Mouse (Mus musculus) CD4-positive, CD25-positive, alpha-beta regulatory T cell, adult 2 months (primary cell): ENCODE data around the gene Olfr374.
"Not testable (repeated sequence)": the region's sequence is repeated elsewhere in the genome, so short reads cannot be mapped to it uniquely, and the experiment has no call there.

ENCODE experiments used
- DNase-seq: peaks from one replicate; pipeline ENCODE4 v3.0.0-alpha.2; 2012; ENCODE audit warnings: low read depth, low spot score

Gene Olfr374

DNA sequence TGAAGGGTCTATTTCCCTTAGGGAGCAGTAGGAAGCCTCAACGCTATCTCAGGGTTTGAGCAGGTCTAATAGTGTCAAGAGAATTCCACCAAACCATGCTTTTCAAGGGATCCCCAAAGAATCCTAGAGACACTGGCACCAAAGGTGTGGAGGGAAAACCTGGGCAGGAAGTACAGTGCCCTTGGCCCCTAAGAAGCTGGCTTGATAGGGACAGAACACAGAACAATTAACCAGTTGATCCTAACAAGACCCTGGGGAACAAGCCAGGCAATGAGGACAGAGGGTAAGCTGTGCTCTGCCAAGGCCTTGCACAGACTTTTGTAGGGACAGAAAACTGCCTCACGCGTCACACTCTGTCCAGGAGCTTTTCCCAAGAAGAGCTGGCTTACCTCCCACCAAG lies at the start of gene Olfr374:
Gene Olfr374 (plus strand): TSS at position 301 of the 400 bp plus-strand sequence.
- DNase-seq = no peak

DNA sequence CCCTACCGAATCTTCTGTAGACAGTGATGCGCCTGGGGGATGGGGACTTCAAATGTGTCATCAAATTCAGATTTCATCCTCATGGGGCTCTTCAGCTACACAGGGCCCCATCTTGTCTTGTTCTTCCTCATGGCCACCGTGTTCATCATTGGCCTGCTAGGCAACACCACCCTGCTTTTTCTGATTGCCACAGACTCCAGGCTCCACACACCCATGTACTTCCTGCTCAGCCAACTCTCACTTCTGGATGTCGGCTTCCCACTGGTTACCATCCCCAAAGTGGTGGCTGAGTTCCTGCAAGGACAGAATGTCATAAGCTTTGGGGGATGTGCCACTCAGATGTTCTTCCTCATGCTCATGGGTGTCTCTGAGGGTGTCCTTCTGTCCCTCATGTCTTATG lies 49.2 kb upstream of the Olfr374 start:
- not testable (repeated sequence) for DNase-seq

DNA sequence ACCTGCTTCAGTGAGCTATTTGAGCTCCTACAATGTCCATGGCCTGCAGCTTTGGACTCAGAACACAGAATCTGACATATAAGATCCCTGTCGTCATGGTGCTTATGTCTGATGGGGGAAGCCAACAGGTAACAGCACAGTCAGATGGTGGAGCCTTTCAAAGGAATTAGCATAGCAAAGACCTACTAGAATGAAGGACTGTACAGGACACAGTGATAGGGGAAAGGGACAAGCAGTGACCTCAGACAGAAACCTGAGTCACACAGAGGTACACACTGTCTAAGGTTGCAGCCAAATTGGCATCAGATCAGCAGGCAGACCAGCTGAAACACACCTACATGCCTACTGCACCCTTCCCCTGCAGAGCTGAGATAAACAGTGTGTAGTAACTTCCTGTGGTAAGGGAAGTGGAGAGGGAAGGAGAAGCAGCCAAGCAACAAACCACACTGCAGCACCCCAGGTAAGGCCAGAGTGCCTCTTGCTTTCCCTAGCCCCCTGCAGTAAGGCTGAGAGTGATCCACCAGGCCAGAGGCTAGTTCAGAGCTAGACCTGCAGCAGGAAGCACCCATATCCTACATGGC lies 39.9 kb upstream of the Olfr374 start:
- DNase-seq = peak; percentile 27

DNA sequence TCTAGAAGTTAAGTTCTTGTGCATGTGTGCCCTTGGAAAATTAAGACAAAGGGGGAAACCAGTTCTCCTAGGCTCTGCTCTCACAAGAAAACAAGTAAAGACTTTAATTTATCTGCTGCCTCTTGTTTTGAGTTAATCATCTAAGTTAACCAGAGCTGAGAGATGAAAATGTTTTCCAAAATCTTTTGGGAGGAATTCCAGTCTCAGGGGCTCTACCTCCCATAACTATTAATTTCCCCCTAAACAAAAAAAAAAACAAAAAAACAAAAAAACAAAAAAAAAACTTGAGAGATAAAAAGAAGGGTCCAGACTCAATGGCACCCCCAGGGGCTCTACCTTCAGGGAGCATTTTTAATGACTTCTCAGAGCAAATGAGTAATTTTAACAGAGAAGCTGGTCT lies 24.0 kb upstream of the Olfr374 start, which contains the start of gene Olfr373:
Gene Olfr373 (plus strand): TSS at position 301 of the 400 bp plus-strand sequence.
- not testable (repeated sequence) for DNase-seq

DNA sequence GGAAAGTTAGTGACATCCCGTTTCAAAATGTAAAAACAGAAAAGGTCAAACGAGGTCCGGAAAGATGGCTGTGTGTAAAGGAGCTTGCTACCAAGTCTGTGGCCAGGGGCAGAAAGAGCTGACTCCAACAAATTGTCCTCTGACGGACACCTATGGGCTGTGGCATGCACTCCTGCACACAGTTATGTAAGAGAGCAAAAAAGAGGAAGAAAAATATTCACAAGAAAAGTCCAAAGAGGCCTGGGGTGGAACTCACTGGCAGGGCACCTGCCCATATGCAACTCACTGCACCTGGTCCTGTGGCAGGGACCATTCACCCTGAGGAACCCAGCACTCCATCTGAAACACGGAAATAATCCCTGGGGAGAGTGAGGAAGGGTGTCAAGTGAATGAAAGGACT lies 22.1 kb upstream of the Olfr374 start:
- DNase-seq = no peak

DNA sequence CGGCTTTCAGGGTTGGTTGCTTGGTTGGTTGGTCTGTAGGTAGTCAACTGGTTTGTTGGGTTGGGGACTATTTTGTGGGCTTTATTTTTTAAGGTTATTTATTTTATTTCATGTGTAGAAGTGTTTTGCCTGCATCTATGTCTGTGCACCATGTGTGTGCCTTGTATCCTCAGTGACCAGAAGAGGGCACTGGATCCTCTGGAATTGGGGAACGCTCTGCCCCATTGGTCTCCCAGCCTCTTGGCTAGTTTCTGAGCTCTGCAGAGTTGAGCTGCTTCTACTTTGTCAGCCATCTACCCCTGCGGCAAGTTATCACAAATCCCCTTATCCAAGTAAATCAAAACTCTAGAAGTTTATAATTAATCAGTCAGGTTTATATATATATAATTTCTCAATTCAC lies 19.2 kb upstream of the Olfr374 start:
- peak; percentile 15 for DNase-seq

DNA sequence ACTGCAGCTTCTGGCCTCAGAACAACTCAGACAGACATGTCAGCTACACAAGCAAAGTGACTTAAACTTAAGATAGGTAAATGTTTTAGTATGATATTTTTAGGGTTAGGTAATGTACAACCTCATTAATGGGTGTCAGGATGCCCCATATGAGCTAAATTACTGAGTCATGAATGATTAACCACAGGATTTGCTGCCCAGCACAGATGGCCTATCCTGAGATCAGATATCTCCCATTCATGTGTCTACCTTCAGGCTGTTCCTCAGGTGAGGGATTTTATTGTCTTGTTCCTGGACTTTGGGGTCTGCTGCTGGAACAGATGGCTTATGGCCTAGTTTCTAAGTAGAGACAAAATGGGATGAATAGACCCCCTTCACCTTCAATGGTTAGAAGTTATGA lies 10.1 kb upstream of the Olfr374 start:
- DNase-seq = not testable (repeated sequence)

DNA sequence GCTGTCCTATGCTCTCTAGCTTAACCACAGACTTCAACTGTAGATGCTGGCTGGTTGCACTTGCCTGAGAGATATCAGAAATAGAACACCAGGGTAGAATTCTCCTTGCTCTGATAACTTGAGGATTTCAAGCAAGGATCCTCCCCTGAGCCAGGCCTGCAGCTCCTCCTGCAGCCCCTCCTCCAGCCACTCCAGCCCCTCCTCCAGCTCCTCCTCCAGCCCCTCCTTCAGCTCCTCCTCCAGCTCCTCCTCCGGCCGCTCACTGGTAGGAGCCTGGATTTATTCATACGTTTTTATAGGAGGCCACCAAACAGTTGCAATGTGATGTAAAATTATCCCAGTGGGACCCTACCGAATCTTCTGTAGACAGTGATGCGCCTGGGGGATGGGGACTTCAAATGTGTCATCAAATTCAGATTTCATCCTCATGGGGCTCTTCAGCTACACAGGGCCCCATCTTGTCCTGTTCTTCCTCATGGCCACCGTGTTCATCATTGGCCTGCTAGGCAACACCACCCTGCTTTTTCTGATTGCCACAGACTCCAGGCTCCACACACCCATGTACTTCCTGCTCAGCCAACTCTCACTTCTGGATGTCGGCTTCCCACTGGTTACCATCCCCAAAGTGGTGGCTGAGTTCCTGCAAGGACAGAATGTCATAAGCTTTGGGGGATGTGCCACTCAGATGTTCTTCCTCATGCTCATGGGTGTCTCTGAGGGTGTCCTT lies 7.3 kb upstream of the Olfr374 start:
- DNase-seq = peak; percentile 11

DNA sequence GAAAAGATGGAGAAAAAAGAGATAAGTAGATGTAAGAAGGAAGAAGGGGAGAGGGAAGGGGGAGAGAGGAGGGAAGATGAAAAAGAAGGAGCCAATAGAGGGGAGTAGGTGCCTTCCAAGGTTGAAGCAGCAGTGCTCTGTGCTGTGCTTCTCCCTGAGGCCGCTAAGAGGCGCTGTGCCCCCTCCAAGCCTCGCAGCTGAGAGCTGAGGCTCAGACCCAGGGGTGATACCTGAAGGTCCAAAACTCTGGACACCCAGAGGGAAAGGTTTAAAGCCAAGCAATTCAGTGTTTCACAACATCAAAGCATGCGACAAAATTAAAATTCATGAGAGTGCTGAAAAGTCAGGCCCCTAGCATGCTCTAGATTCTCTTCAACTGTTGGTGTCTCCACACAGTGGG lies 1.7 kb upstream of the Olfr374 start:
- peak; percentile 48 for DNase-seq

DNA sequence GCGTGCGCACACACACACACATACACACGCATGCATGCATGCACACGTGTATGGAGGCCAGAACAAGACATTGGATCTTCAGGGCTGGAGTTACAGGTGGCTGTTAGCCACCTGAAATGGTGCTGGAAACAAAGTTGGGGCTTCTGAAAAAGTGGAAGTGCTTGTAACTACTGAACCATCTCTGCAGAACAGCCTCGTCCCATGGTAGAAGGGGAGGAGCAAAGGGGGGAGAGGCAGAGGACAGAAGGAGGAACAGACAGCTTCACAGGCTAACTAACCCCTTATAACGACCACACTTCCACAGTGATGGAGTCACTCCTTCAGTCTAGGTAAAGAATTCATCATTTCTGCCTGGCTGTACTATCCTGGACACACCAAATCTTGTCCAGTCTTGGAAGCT lies 4.0 kb downstream of the Olfr374 start:
- no peak for DNase-seq

DNA sequence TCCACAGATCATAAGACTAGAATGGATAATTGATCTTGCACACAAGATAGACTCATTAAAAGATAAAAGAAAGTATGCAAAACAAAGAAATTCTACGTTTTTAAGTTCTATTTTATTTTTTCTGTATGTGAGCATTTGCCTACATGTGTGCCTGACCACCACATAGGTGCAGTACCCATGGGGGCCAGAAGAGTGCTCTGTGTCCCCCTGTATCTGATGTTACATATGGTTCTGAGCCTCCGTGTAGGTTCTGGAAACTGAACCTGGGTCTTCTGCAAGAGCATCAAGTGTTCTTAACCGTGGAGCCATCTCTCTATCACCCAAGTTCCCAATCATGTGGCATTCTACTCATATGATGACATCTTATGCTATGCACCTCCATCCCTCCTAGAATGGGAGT lies 5.6 kb downstream of the Olfr374 start:
- DNase-seq = peak; percentile 23

DNA sequence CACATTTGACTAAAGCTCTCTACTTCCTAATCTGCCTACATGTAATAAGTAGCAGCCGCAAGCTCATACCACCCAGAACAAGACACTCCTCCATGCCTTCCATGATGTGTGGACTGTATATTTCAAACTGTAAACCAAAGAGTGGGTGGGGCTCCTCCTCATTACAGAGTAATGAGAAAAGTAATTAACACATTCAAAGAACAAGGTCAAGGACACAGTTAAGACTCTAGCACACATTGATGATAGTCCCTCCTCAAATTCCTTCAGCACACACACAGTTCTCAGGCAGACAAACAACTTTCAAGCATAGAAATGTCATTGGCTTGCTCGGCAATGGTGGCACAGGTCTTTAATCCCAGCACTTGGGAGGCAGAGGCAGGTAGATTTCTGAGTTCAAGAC lies 8.4 kb downstream of the Olfr374 start:
- no peak for DNase-seq

DNA sequence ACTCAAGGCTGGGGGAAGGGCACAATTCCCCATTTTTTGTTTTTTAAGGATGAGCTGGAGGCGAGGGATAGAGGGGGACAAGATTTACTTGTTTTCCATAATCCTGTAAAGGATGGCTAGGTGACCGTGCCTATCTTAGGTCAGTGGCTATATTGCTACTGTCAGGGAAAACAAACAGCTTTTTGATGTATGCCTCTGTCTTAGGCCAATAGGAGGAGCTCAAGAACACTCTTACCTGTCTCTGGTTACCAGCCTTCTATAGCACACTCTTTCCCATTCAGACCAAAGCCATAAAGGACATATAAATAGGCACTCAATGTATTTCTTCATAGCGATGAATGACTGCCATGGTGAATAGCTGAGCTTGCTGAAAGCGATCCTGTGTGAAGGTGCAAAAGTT lies 11.8 kb downstream of the Olfr374 start:
- DNase-seq = peak; percentile 60

DNA sequence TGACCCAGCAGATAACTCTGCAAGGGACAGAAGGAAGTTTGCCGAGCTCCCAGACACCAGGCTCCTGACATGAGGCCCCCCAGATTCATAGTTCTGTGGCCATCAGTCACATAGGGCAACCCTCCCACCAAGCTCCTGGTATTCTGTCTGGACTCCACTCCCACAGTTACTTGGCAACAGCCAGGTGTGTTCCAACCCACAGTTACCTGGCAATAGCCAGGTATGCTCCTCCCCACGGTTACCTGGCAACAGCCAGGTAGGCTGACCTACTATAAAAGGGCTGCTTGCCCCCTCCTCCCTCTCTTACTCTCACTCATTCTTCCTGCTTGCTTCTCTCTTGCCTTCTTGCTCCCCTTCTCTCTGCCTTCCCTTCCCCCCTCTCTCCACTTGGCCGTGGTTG lies 14.6 kb downstream of the Olfr374 start:
- not testable (repeated sequence) for DNase-seq

DNA sequence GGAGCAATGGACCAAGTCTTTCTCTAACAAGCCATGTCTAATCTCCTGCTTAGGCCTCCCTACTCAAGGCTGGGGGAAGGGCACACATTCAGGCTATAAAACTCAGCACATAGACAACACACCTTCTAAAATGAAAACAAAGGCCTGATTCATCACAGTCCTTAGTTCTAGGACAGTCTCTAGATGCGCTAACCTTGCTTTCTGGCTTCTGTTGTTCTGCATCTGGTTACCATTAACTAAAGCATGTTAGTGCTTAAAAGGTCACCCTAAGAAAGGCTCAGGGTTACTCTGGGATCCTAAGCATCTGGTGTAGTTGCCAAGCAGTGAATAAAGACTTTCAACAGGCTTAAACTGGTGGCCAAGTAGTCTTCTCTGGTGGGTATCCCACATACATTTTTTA lies 15.2 kb downstream of the Olfr374 start:
- DNase-seq = no peak

DNA sequence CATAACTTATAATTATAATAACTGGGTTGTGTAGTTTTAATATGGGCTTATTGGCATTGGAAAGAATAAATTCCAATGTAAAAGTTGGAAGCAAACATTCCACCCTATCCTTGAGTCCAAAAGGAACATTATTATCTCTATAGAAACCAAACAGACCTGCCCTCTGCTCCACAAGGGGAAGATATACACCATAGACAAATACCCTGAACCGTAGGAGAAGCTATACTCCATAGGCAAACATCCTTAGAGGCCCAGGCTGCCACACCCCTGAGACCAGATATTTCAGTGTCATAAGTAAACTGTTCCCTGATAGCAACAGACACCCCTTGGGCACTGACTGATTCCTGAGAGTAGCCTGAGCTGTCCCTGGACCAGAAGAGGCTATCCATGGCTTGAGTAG lies 21.0 kb downstream of the Olfr374 start:
- no peak for DNase-seq

DNA sequence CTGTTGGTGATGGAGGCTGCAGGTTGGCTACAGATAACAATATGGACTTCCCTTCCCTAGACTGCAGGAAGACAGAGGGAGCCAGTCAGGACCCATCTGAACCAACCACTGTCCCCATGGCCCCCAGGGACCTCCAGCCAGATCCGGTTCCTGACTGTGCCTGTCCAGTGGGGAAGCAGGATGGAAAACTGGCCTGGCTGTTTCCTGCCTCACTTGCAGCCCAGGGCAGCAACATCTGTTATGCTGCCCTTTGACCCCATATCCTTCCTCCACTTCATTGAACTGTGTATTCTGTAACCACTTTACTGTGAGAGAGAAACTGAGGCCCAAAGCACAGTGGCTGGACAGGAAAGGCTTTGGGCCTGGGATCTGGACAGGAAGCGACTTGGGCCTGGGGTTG lies 24.4 kb downstream of the Olfr374 start:
- no peak for DNase-seq

DNA sequence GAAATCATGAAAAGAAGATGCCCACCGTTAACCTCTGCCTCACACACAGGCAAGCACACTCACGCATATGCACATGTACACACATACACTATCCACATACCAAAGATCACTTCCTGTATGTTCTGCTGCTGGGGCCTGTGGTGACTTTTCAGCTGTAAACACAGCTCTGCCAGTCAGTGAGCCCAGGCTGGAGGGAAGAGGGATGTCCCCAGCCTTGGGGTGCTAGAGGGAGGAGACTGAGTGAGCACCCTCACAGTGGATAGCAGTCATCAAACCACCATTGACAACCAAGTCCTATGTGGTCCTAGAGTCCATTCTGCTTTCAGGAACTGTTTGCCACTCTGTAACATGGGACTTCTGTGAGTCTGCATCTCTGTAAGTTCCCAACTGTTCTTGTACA lies 25.1 kb downstream of the Olfr374 start:
- DNase-seq = peak; percentile 61

DNA sequence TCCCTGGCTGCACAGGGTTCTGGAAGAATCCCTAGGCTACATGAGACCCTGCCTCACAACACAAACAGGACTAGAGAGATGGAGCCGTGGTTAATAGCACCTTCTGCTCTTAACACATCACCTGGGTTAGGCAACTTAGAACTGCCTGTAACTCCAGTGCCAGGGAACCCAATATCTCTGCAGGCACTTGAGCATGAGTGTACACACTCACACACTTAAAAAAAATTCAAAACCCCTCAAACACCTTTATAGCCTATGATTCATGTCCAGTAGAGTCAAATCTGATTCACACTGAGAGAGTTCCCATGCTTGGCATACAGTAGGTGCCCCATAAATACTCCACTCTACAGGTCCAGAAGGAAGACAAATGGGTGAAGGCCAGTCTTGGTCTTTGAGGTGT lies 25.6 kb downstream of the Olfr374 start:
- DNase-seq = no peak

DNA sequence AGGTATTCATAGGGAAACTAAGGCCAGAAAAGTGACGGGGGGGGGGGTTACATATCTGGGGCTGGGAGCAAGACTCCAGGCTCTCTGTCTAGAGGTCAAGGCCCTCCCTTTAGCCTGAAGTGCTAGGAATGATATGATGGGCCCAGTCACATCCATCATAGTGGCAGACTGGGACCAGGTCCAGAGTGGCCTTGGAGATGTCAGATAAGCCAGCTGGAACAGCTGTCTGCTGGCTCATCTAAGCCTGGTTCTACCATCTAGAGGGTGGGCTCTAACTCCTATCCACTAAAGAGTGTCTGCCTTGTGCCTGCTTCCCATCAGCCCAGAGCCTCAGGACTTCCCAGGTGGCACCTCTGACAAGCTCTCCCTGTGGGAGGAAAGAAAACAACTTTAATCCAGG lies 26.1 kb downstream of the Olfr374 start:
- DNase-seq = no peak

DNA sequence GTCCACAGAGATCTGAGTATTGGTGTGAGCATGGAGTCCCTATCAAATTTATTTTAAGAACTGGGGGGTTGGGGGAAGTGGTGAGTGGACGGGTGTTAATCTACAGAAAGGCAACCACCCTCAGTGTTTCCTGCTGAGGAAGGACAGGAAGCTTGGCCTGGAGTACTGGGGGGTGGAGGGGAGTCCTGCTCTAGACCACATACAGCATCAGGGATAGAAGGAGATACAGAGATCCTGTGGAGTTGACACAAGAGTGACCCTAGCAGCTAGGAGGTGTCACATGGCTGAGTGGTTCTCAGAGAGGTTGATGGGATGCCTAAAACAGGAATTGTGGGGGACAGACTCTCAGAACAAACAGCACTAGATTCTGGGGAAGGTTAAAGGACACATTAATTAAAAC lies 26.7 kb downstream of the Olfr374 start:
- DNase-seq = no peak

DNA sequence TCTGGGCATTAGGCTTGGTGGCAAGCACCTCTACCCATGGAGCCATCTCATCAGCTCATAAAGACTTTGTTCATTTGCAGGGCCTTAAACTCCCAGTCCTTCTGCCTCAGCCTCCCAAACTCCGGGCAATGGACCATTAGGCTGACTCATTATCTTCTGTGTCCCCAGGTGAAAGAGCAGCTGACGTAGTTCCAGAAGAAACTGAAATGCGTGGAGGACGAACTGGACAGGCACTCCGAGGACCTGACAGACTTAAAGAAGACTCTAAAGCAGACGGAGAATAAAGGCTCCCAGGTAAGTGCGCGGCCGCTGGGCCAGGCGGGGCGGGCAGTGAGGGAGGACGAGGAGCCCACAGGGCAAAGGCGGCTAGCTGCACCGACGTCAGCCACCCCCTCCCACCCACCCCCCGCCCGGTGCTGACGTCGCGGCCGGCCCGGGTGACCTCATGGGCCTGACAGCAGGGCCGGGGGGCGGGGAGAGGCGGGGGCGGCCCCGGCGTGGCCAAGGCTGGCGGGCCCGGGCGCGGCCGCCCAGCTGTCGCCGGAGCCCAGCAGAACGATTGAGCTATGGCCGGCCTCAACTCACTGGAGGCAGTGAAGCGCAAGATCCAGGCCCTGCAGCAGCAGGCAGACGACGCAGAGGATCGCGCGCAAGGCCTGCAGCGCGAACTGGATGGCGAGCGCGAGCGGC lies 28.1 kb downstream of the Olfr374 start, which contains the start of gene Tpm4:
Gene Tpm4 (plus strand): TSS at position 220 of the 690 bp plus-strand sequence.
- DNase-seq = peak; percentile 87
